Mouse (Mus musculus): ENCODE results near the gene Dcpp2.
"Not testable (repeated sequence)": the region's sequence is repeated elsewhere in the genome, so short reads cannot be mapped to it uniquely, and the experiment has no call there.

Gene Dcpp2

DNA sequence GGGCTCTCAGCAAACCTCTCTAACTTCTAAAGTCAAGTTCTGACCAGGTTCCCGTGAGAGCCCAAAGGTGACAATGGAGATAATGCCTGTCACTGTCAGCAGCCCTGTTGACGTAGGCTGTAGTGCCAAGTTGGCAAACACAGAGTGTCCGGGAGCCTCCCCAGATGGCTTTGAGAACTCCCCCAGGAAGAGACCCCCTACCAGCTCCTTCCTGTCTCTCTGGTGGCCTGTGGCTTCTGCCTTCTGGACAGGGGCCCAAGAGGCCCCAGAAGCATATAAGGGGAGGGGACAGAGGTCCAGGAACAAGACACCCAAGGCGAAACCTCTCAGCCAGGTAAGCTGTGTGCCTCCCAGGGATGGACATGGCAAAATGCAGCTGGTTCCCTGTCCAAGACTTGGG is at the start of gene Dcpp2, which contains the start of gene Dcpp1:
Gene Dcpp2, plus strand, starts transcription at position 305 of the 400 bp plus-strand sequence.
Gene Dcpp1, plus strand, starts transcription at position 301 of the 400 bp plus-strand sequence.
- DNase-seq (ENCODE audit: low spot score): not testable (repeated sequence)

DNA sequence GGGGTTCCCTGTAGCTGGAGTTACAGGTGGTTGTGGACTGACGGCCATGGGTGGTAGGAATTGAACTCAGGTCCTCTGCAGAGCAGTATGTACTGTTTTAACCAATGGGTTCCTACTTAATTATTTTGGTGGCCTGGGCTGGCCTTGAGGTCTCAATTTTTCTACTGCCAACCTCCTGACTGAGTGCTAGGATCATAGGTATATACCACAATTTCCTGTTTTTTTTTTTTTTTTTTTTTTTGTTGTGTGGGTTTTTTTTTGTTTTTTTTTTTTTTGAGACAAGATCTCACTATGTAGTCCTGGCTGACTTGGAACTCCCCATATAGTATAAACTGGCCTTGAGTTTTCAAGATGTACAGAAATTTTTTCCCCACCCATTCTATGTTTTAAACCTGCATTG is 49.5 kb upstream of the Dcpp2 start:
- no peak for DNase-seq (ENCODE audit: low spot score)

DNA sequence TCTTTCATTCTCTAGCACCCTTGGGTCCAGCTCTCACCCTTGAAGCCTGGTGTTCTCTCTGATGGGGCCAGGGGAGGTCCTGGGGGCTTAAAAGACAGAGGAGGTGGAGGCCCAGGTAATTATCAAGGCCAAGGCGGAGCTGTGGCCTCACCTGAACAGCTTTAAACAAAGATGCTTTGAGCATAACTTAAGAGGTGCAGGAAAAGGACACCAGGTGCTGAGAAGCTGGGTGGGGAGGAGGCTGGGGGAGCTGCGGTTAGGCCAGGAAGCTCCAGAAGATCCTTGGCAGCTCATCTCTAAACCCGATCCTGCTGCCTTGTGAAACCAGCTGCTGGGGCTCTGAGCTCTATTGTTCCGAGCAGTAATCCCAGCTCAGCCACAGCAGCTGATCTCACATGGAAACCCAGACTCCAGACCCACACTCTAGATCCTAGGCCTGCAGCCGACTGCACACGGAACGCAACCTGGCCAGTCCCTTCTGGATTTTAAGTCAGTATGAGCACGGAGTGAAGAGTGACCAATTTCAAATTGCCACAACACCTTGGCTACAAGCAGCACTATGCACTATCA is 44.6 kb upstream of the Dcpp2 start, which contains the start of gene Prss33:
Gene Prss33, minus strand, starts transcription at position 51 of the 570 bp plus-strand sequence.
- DNase-seq (ENCODE audit: low spot score): no peak

- DNase-seq (ENCODE audit: low spot score): peak; percentile 77
Observed at GRCm38 (mm10) chr17:23841145-23841544, 39.5 kb upstream of the Dcpp2 start.

- no peak for DNase-seq (ENCODE audit: low spot score)
Observed at GRCm38 (mm10) chr17:23843141-23843811, 37.4 kb upstream of the Dcpp2 start.

- DNase-seq (ENCODE audit: low spot score): peak; percentile 81
Observed at GRCm38 (mm10) chr17:23843812-23844273, 36.8 kb upstream of the Dcpp2 start, which contains the start of the genes Prss32 and Prss41. TSS of gene Prss32 (plus strand) at chr17:23843855. TSS of gene Prss41 (minus strand) at chr17:23844172.

GRCm38 (mm10) chr17:23850028-23850427 is 30.7 kb upstream of the Dcpp2 start:
- DNase-seq (ENCODE audit: low spot score): no peak

DNA sequence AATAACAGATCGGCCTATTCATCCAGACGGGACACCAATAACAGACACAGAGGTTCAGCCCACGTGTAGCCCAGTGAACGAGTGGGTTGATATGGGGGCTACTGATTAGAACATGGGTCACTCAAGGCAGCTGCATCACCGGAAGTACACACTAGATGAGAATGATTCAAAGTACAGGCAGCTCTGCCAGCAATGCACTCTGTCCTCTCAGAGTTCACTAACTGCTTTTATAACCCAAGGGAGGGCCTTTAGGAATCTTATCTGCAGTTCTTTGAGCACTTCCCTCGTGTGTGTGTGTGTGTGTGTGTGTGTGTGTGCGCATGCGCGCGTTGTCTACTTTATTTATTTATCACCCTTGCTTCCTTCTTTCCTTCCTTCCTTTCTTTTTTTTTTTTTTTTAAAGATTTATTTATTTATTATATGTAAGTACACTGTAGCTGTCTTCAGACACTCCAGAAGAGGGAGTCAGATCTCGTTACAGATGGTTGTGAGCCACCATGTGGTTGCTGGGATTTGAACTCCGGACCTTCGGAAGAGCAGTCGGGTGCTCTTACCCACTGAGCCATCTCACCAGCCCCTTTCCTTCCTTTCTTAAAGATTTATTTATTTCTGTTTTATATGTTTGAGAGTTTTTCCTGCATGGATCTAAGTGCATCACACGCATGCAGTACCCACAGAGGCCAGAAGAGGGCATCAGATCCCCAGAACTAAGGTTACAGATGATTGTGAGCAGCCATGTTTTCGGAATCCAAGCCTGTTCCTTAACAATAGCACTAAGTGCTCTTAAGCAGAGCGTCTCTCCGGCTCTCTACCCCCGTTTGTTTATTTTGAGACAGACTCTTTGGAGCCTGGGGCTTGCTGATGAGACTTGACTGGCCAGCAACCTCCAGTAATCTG is 29.6 kb upstream of the Dcpp2 start:
- DNase-seq (ENCODE audit: low spot score): peak; percentile 86

DNA sequence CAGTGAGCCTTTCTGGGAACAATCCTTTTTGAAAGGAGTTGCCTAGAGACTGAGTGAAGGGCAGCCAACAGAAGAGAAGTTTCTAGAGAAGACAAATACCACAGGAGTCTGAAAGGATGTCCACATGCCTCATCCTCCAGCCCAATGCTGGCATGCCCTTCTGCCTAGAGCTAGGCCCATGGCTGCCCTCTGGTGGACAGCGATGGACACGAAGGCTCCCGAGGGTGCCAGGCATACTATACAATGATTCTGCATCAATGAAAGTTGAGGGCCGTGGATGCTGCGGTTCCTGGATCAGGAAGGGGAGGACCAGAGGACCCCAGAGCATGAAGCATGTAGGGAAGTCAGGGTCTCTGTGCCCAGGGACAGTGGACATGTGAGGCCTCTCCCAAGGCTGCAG is 27.4 kb upstream of the Dcpp2 start:
- DNase-seq (ENCODE audit: low spot score): peak; percentile 84

DNA sequence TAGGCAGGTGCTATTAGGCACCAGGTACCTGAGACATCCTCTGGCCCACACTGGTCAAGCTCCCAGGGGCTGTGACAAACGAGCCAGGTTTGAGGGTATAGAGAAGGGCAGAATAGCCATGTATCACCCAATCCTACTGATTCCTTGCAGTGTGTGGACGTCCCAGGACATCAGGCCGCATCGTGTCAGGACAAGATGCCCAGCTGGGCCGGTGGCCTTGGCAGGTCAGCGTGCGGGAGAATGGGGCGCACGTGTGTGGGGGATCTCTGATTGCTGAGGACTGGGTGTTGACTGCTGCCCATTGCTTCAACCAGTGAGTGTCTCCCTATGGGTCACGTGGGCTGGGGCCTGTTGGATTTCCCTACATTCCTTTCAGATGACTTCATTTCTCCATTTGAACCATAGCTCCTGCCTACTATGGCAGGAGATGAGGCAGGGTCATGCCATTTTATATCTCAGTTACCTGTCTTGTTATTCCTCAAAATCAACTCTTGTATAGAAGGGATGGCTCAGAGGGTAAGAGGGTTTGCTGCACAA is 26.4 kb upstream of the Dcpp2 start:
- DNase-seq (ENCODE audit: low spot score): no peak

- DNase-seq (ENCODE audit: low spot score): no peak
Observed at GRCm38 (mm10) chr17:23857193-23857592, 23.5 kb upstream of the Dcpp2 start.

DNA sequence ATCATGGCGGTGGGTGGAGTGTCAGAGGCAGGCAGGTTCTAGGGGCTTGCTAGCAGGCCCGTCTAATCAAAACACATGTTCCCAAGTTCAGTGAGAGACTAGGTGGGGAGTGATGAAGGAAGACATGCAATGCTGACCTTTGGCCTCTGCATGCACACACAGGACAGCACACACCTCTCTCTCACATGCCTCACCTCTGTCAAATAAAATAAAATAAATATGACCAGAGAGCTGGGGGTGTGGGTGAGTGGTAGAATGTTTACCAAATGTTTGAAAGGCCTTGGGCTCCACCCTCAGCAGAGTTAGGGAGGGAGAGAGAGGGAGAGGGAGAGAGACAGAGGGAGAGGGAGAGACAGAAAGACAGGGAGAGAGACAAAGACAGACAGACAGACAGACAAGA is 22.8 kb upstream of the Dcpp2 start:
- no peak for DNase-seq (ENCODE audit: low spot score)

- no peak for DNase-seq (ENCODE audit: low spot score)
Observed at GRCm38 (mm10) chr17:23862926-23863325, 17.8 kb upstream of the Dcpp2 start.

DNA sequence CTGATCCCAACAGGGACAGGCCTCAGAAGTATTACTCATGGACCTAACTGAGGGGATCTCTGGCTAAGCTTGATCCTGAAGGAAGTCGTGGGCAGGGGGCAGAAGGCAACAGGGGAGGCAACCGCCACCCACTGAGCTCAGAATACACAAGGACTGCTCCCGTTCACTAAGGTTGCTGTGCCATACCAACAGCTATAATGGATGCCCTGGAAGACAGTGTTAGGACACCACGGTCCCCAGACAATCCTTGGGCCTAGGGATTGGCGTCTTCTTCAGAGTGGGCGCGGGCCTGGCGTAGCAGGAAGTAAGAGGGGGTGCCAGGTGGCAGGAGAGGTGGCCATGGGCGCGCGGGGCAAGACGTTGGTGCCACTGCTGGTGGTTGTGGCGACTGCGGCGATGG is 12.9 kb upstream of the Dcpp2 start, which contains the start of gene Prss21:
Gene Prss21, plus strand, starts transcription at position 301 of the 400 bp plus-strand sequence.
- DNase-seq (ENCODE audit: low spot score): no peak

GRCm38 (mm10) chr17:23868513-23868912 is 12.2 kb upstream of the Dcpp2 start:
- no peak for DNase-seq (ENCODE audit: low spot score)

GRCm38 (mm10) chr17:23873884-23874856 is 6.5 kb upstream of the Dcpp2 start:
- peak; percentile 82 for DNase-seq (ENCODE audit: low spot score)

GRCm38 (mm10) chr17:23876741-23877140 is 3.9 kb upstream of the Dcpp2 start:
- peak; percentile 61 for DNase-seq (ENCODE audit: low spot score)

GRCm38 (mm10) chr17:23877166-23877565 is 3.5 kb upstream of the Dcpp2 start:
- peak; percentile 81 for DNase-seq (ENCODE audit: low spot score)

- DNase-seq (ENCODE audit: low spot score): not testable (repeated sequence)
Observed at GRCm38 (mm10) chr17:23917158-23917557, 36.5 kb downstream of the Dcpp2 start, which contains the start of gene Dcpp3. TSS of gene Dcpp3 (plus strand) at chr17:23917458.

GRCm38 (mm10) chr17:23924531-23925007 is 43.9 kb downstream of the Dcpp2 start:
- peak; percentile 90 for DNase-seq (ENCODE audit: low spot score)
